Mouse (Mus musculus): ENCODE results near the gene Lzic. TPM values are rescaled to one million over a fixed set of nuclear protein-coding genes. Genes with fewer than 3 reads are reported as not detected.

Gene Lzic
- polyA plus RNA-seq, 1 experiment from 2014 or later, result 11.9 TPM

DNA sequence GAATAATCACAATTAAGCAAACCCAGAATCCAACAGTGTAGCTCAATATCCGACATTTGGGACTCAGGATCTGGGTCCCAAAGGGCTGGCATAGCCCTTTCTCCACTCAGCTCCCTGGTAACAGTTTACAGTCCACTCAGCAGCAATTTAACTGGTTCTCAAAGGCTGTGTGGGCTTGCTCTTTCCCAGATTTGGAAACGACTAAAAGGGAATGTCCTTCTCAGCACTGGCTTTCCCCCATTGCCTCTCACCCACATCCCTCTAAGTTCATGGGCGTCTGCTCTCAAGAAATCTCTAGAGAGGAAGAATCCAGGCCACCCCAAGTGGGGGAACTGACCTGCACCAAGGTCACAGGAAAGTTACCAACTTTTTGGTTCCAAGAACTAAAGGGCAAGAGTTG lies 463 bp upstream of the Lzic start:
- H3K9ac ChIP-seq, result peak overlapping the region; percentile 79
- H3K36me3 ChIP-seq (replicated peaks), result peaks cover 30% of the 10 kb centered on the region
- H3K27ac ChIP-seq (replicated peaks), result peak overlapping the region; percentile 60
- H3K4me2 ChIP-seq, result peak overlapping the region; percentile 86
- peak overlapping the region; percentile 78 for H3K4me3 ChIP-seq (replicated peaks)
- peaks cover 29% of the 10 kb centered on the region for H3K4me1 ChIP-seq (replicated peaks)
- H3K27me3 ChIP-seq, result no peaks in the 10 kb centered on the region
- WGBS (ENCODE audit: insufficient replicate concordance), result 42% methylated on average over 3 of the region's 3 CpGs
- ATAC-seq (ENCODE audit: insufficient read depth), result no peak
- no peaks in the 10 kb centered on the region for H3K9me3 ChIP-seq (replicated peaks)

DNA sequence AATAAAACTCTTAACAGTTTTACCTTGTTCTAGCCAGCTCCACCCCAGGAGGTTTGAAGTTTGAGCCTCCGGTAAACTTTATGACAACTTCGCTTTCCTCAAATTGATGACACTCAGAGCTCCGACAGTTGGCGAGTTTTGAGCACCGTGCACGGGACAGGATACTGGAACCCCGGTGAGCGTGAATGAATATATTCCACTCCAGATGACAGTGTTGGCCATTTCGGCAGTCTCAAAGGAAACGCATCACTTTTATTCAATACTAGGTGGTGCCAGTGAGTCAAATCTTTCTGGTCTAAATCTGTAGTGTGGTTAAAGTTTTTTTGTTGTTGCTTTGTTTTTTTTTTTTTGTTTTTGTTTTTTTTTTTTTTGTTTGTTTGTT lies 787 bp downstream of the Lzic start:
- Histone ChIP-seq H3K4me1 (replicated peaks) (peaks cover 29% of the 10 kb centered on the region), H3K4me2 (peak overlapping the region; percentile 86), H3K9me3 (replicated peaks) (no peaks in the 10 kb centered on the region), H3K27ac (replicated peaks) (peak overlapping the region; percentile 60), H3K4me3 (replicated peaks) (peak overlapping the region; percentile 78), H3K9ac (peak overlapping the region; percentile 79), H3K27me3 (no peaks in the 10 kb centered on the region), H3K36me3 (replicated peaks) (peaks cover 37% of the 10 kb centered on the region)
- no peak for ATAC-seq (ENCODE audit: insufficient read depth)
- under 1% methylated on average over 10 of the region's 10 CpGs for WGBS (ENCODE audit: insufficient replicate concordance)

DNA sequence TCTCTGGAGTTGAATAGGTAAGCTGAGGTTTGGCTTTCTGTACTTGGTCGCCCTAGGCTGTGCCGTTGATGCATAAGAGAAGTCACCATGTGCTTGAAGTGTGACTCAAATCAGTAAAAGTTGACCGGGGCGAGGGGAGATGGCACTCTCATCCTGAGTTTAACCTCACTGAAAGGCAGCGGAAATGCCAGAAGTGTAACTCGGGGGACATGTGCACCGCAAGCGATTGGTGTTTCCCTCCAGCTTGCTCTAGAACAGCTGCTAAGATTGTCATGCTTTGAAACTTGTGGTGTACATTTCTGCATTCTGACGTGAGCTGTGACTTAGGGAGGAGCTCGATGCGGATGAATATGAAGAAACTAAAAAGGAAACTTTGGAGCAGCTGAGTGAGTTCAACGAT lies 2.7 kb downstream of the Lzic start:
- Histone ChIP-seq H3K36me3 (replicated peaks) (peaks cover 47% of the 10 kb centered on the region), H3K9ac (no peak overlapping the region), H3K9me3 (replicated peaks) (no peaks in the 10 kb centered on the region), H3K4me3 (replicated peaks) (no peak overlapping the region), H3K4me1 (replicated peaks) (peaks cover 29% of the 10 kb centered on the region), H3K4me2 (no peak overlapping the region), H3K27ac (replicated peaks) (no peak overlapping the region), H3K27me3 (no peaks in the 10 kb centered on the region)
- ATAC-seq (ENCODE audit: insufficient read depth), result no peak
- WGBS (ENCODE audit: insufficient replicate concordance), result 86% methylated on average over 12 of the region's 12 CpGs

DNA sequence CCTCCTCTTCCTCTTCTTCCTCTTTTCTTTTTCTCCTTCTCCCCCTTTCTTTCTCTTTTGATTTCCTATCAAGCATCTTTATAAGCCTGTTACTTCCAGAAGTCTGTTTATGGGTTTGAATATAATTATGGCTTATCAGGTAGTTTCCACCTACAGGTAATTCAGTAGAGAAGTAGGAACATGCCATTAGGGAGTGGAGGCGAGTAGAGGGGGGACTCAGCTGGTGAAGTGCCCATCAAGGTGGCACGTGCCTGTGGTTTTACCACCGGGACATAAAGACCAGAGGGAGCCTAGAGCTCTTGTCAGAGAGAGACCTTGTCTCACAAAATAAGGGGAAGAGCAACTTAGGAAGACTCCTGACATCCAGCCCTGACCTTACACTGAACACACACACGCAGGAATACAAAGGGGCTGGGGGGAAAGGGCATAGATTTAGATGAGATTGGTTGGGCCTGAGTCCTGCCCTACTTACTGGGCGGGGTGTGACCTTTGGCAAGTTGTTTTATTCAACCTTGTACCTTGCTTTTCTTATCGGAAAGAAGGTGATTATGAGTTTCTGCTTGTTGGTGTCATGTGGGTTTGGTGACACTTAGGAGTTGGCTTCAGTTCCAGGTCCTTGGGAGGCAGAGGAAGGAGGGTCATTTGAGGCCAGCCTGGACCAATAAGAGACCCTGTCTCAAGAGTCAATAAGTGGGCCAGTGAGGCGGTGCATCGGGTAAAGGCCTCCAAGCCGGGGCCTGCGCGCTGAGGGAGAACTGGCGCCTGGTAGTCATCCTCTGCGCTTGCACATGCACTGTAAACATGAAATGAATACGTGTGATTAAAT lies 4.6 kb downstream of the Lzic start:
- Histone ChIP-seq H3K36me3 (replicated peaks) (peaks cover 63% of the 10 kb centered on the region), H3K4me2 (no peak overlapping the region), H3K4me1 (replicated peaks) (peaks cover 21% of the 10 kb centered on the region), H3K27me3 (no peaks in the 10 kb centered on the region), H3K27ac (replicated peaks) (no peak overlapping the region), H3K4me3 (replicated peaks) (no peak overlapping the region), H3K9me3 (replicated peaks) (no peaks in the 10 kb centered on the region), H3K9ac (no peak overlapping the region)
- 86% methylated on average over 14 of the region's 14 CpGs for WGBS (ENCODE audit: insufficient replicate concordance)
- no peak for ATAC-seq (ENCODE audit: insufficient read depth)

DNA sequence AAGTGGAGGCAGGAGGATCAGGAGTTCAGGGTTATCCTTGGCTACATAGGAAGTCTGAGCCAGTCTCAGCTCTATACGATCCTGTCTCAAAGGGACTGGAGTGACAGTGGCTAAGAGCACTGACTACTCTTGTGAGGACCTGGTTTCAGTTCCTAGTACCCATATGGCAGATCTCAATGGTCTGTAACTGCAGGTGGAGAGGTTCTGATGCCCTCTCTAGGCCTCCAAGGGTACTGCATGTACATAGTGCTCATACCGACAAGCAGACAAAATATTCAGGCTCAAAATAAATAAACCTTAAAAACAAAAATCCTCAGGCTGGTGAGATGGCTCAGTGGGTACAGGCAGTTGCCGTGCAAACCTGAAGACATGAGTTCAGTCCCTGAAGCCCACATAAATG lies 6.1 kb downstream of the Lzic start:
- 85% methylated on average over 3 of the region's 3 CpGs for WGBS (ENCODE audit: insufficient replicate concordance)
- peaks cover 73% of the 10 kb centered on the region for H3K36me3 ChIP-seq (replicated peaks)
- H3K27me3 ChIP-seq, result no peaks in the 10 kb centered on the region
- H3K9ac ChIP-seq, result no peak overlapping the region
- no peaks in the 10 kb centered on the region for H3K9me3 ChIP-seq (replicated peaks)
- peaks cover 10% of the 10 kb centered on the region for H3K4me1 ChIP-seq (replicated peaks)
- H3K27ac ChIP-seq (replicated peaks), result no peak overlapping the region
- no peak overlapping the region for H3K4me3 ChIP-seq (replicated peaks)
- no peak for ATAC-seq (ENCODE audit: insufficient read depth)
- H3K4me2 ChIP-seq, result no peak overlapping the region

DNA sequence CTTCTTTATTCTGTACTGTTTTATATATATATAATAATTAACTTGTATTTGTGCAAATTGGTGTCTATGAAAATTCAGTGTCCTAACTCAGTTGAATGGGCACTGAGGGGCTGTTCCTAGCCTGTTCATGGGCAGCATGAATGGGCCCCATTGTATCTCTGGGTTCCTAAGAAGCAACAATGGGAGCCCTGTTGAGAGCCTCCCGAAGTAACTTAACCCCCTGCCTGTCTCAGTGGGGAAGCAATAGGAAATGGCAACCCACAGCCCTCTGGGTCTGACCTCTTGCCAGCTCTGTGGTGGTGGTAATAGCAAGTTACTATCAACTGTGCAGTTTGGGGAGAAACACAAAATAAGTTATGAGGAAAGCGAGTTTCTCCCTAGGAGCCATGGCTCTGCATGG lies 11.6 kb downstream of the Lzic start:
- H3K4me1 ChIP-seq (replicated peaks), result no peaks in the 10 kb centered on the region
- no peak overlapping the region for H3K9ac ChIP-seq
- no peaks in the 10 kb centered on the region for H3K27me3 ChIP-seq
- H3K4me3 ChIP-seq (replicated peaks), result no peak overlapping the region
- ATAC-seq (ENCODE audit: insufficient read depth), result no peak
- WGBS (ENCODE audit: insufficient replicate concordance), result 77% methylated on average over 2 of the region's 2 CpGs
- no peak overlapping the region for H3K27ac ChIP-seq (replicated peaks)
- H3K9me3 ChIP-seq (replicated peaks), result no peaks in the 10 kb centered on the region
- no peak overlapping the region for H3K4me2 ChIP-seq
- H3K36me3 ChIP-seq (replicated peaks), result peaks cover 55% of the 10 kb centered on the region

DNA sequence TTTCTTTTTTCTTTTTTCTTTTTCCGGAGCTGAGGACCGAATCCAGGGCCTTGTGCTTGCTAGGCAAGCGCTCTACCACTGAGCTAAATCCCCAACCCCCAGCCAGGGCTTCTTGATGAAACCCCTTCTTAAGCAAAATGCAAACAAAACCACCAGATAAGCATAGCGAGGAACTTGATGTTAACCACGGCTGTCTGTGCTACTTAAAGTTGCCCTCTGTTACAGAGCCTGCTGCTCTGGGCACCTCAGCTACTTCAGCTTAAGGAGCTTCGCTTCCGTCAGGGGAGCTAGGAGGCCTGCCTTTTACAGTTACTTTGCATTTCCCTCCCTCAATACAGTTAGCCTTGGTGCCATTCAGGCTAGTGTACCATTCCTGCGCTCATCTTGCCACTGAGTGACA lies 13.9 kb downstream of the Lzic start:
- H3K4me3 ChIP-seq (replicated peaks), result no peak overlapping the region
- 67% methylated on average over 8 of the region's 8 CpGs for WGBS (ENCODE audit: insufficient replicate concordance)
- H3K27ac ChIP-seq (replicated peaks), result no peak overlapping the region
- no peaks in the 10 kb centered on the region for H3K9me3 ChIP-seq (replicated peaks)
- no peak overlapping the region for H3K4me2 ChIP-seq
- no peak overlapping the region for H3K9ac ChIP-seq
- no peak for ATAC-seq (ENCODE audit: insufficient read depth)
- no peaks in the 10 kb centered on the region for H3K4me1 ChIP-seq (replicated peaks)
- H3K36me3 ChIP-seq (replicated peaks), result peaks cover 44% of the 10 kb centered on the region
- H3K27me3 ChIP-seq, result no peaks in the 10 kb centered on the region

DNA sequence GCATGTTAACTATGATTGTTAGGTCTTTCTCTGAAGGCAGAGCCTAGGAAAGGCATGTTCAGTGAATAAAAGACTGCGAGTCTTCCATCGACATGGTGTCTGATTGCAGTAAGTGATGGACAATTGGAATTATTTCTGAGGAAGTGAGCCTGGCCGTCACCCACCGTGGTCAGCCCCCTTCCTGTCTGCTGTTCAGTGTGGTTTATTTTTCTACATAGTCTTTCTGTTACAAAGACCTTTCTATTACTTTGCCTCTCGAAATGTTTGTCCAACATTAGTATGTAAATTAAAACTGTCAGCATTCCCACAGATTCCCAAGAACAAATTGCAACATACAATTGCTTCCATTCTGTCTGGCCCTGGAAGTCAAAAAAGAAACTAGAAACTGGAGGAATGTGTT lies 14.8 kb downstream of the Lzic start:
- Histone ChIP-seq H3K27ac (replicated peaks) (no peak overlapping the region), H3K36me3 (replicated peaks) (peaks cover 35% of the 10 kb centered on the region), H3K27me3 (no peaks in the 10 kb centered on the region), H3K9ac (no peak overlapping the region), H3K4me2 (no peak overlapping the region), H3K4me3 (replicated peaks) (no peak overlapping the region), H3K4me1 (replicated peaks) (no peaks in the 10 kb centered on the region), H3K9me3 (replicated peaks) (no peaks in the 10 kb centered on the region)
- WGBS (ENCODE audit: insufficient replicate concordance), result 37% methylated on average over 5 of the region's 5 CpGs
- no peak for ATAC-seq (ENCODE audit: insufficient read depth)

DNA sequence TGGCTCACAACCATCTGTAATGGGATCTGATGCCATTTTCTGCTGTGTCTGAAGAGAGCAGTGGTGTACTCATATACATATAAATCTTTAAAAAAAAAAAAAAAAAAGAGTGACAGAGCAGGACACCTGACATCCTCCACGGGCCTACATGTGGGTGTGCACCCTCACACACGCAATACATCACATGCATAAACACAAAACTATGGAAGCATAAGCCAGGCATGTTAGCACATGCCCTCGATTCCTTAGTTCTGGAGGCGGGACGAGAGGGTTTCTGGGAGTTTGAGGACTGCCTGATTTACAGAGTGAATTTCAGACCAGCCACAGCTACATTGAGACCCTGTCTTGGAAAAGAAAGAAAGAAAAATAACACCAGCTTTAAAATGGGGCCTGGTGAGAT lies 19.3 kb downstream of the Lzic start:
- no peaks in the 10 kb centered on the region for H3K27me3 ChIP-seq
- H3K9me3 ChIP-seq (replicated peaks), result no peaks in the 10 kb centered on the region
- 65% methylated on average over 5 of the region's 5 CpGs for WGBS (ENCODE audit: insufficient replicate concordance)
- H3K4me3 ChIP-seq (replicated peaks), result no peak overlapping the region
- no peak overlapping the region for H3K4me2 ChIP-seq
- no peak overlapping the region; the same call in 1 of the 2 replicates for H3K27ac ChIP-seq (replicated peaks)
- no peak overlapping the region for H3K9ac ChIP-seq
- no peaks in the 10 kb centered on the region for H3K4me1 ChIP-seq (replicated peaks)
- H3K36me3 ChIP-seq (replicated peaks), result 0 out of 2 replicates have a peak, but pooled peaks cover 9% of the 10 kb centered on the region
- no peak for ATAC-seq (ENCODE audit: insufficient read depth)

DNA sequence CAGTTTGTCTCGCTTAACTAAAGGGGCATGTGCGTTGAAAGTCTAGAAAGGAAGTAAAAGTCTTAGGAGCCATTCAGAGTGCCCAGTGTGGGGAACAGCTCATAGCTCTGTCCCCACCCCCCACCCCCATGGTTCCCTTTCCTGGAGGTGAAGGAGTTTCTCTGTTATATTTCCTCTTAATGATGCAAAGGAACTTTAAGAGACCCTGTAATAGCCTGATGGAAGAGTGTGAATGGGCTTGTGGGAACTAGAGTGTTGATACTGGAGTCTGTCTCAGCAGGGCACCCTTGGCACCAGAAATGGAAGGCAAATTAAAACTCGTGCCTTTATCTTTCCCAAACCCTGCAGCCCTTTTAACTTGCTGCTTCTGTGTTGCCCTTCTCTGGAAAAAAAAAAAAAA lies 19.8 kb downstream of the Lzic start:
- WGBS (ENCODE audit: insufficient replicate concordance), result 17% methylated on average over 3 of the region's 3 CpGs
- Histone ChIP-seq H3K9me3 (replicated peaks) (no peaks in the 10 kb centered on the region), H3K4me1 (replicated peaks) (no peaks in the 10 kb centered on the region), H3K4me2 (no peak overlapping the region), H3K9ac (no peak overlapping the region), H3K27ac (replicated peaks) (no peak overlapping the region), H3K4me3 (replicated peaks) (no peak overlapping the region), H3K36me3 (replicated peaks) (0 out of 2 replicates have a peak, but pooled peaks cover 9% of the 10 kb centered on the region), H3K27me3 (no peaks in the 10 kb centered on the region)
- ATAC-seq (ENCODE audit: insufficient read depth), result no peak

DNA sequence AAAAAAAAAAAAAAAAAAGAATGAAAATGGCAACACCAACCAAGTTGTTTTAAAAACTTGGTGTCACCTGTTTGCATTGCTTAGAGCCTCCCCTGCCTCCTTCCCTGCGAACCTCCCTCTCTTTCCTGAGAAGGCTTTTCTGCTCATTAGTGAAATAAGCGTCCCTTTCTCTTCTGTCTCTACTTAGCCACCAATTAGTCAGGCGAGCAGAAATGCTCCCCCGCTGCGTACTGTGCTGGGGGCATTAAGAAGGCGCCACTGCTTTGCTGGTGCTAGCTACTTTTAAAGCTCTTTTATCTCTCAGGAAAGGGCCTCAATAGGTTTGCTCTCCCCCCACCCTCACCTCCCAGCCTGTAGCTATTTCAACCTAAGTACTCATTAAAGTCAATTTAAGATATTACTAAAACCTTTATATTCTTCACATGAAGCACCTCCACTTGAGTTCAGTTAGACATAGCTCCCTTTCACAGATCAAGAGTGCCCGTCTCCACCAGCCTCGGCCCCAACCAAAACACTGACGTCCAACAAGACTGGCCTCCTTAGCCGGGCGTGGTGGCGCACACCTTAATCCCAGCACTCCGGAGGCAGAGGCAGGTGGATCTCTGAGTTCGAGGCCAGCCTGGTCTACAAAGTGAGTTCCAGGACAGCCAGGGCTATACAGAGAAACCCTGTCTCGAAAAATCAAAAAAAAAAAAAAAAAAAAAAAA lies 20.4 kb downstream of the Lzic start:
- Histone ChIP-seq H3K9ac (no peak overlapping the region), H3K4me3 (replicated peaks) (no peak overlapping the region), H3K27ac (replicated peaks) (no peak overlapping the region), H3K4me2 (no peak overlapping the region), H3K4me1 (replicated peaks) (no peaks in the 10 kb centered on the region), H3K27me3 (no peaks in the 10 kb centered on the region), H3K36me3 (replicated peaks) (0 out of 2 replicates have a peak, but pooled peaks cover 4% of the 10 kb centered on the region), H3K9me3 (replicated peaks) (no peaks in the 10 kb centered on the region)
- ATAC-seq (ENCODE audit: insufficient read depth), result no peak
- WGBS (ENCODE audit: insufficient replicate concordance), result 59% methylated on average over 14 of the region's 15 CpGs
